Mouse (Mus musculus) cerebellum, adult 2 months (tissue): ENCODE measurements around the gene Entpd5.

Experiments
- CTCF ChIP-seq: fragments of 200-500 bp; IDR thresholded peaks from 2 replicates; pipeline ENCODE4 v1.5.1; 2011; ENCODE audit warnings: low read depth, mild to moderate bottlenecking, control low read depth, low read length, moderate library complexity, borderline replicate concordance; ENCODE audit not compliant: insufficient read depth
- POLR2A ChIP-seq: fragments of 200-500 bp; IDR thresholded peaks from 2 replicates; pipeline ENCODE4 v1.6.1; 2011; ENCODE audit warnings: low read length, control low read depth, borderline replicate concordance; ENCODE audit not compliant: insufficient read depth

GRCm38 (mm10) chr12:84382369-84382768 is 26.5 kb downstream of the Entpd5 start:
- no peak for TF ChIP-seq CTCF
- TF ChIP-seq POLR2A: no peak
